Mouse (Mus musculus) liver, adult 2 months (tissue): ENCODE measurements around the gene 1700020D05Rik. TPM values are rescaled to one million over a fixed set of nuclear protein-coding genes. Genes with fewer than 3 reads are reported as not detected.

ENCODE experiments used
- DNase-seq: peaks from one replicate; pipeline ENCODE4 v3.0.0-alpha.2; 2011; ENCODE audit warnings: low read depth, low spot score; ENCODE audit errors: extremely low read depth
- H3K27ac ChIP-seq: fragments of 200-500 bp; replicated peaks from 2 replicates; pipeline ENCODE4 v1.5.1; 2012; ENCODE audit warnings: low read depth, mild to moderate bottlenecking, control low read depth, inconsistent platforms, low read length; ENCODE audit not compliant: insufficient read depth
- H3K27me3 ChIP-seq: fragments of 200-500 bp; 2 replicates; pipeline ENCODE4 v1.6.1; 2012; ENCODE audit warnings: mild to moderate bottlenecking, moderate library complexity, low read length, inconsistent platforms; ENCODE audit not compliant: control insufficient read depth, insufficient read depth
- H3K36me3 ChIP-seq: fragments of 200-500 bp; 2 replicates; pipeline ENCODE4 v1.6.1; 2012; ENCODE audit warnings: low read length, inconsistent platforms; ENCODE audit not compliant: control insufficient read depth, insufficient read depth
- H3K4me1 ChIP-seq: fragments of 200-500 bp; 2 replicates; pipeline ENCODE4 v1.6.1; 2011; ENCODE audit warnings: low read length; ENCODE audit not compliant: control insufficient read depth, insufficient read depth
- H3K4me3 ChIP-seq: fragments of 200-500 bp; 2 replicates; pipeline ENCODE4 v1.5.1; 2011; ENCODE audit warnings: low read depth, mild to moderate bottlenecking, control low read depth, low read length, moderate library complexity; ENCODE audit not compliant: insufficient read depth
- H3K79me2 ChIP-seq: fragments of 200-500 bp; 2 replicates; pipeline ENCODE4 v1.6.1; 2012; ENCODE audit warnings: inconsistent platforms, mild to moderate bottlenecking, low read length, moderate library complexity; ENCODE audit not compliant: control insufficient read depth, insufficient read depth
- H3K9ac ChIP-seq: fragments of 200-500 bp; 2 replicates; pipeline ENCODE4 v1.6.1; 2012; ENCODE audit warnings: low read depth, mild to moderate bottlenecking, control low read depth, inconsistent platforms, low read length
- CTCF ChIP-seq: fragments of 200-500 bp; IDR thresholded peaks from 2 replicates; pipeline ENCODE4 v1.5.1; 2011; ENCODE audit warnings: low read depth, low read length, control low read depth
- POLR2A ChIP-seq: fragments of 200-500 bp; IDR thresholded peaks from 2 replicates; pipeline ENCODE4 v1.6.1; 2011; ENCODE audit warnings: low read length, control low read depth; ENCODE audit not compliant: insufficient read depth; ENCODE audit errors: extremely low read depth
- WGBS: fragments of 180-500 bp; shearing (Covaris S2); methylation state at CpG from one replicate; pipeline ENCODE4 v1.1.7; 2018; 5-methylcytosine and 5-hydroxymethylcytosine counted together
- polyA plus RNA-seq: library from polyadenylated mRNA; depleted of rRNA; stranded (reverse); fragments of >200 nt; gene quantifications from 2 replicates; pipeline ENCODE4 v1.2.3, GENCODE M21; 2012
- total RNA-seq: library from RNA; depleted of rRNA; stranded (reverse); fragments of >200 nt; gene quantifications from 2 replicates; pipeline ENCODE4 v1.2.3, GENCODE M21; 2014

1700020D05Rik gene
- total and polyA plus RNA-seq, 2 experiments: 0.59 to 0.83 TPM

- 93% methylated on average over 10 of the region's 10 CpGs for WGBS
- H3K79me2 ChIP-seq: no peaks in the 10 kb centered on the region
- H3K9ac ChIP-seq: no peak overlapping the region
- H3K27ac ChIP-seq: no peak overlapping the region
- H3K27me3 ChIP-seq: no peaks in the 10 kb centered on the region
- no peak overlapping the region for H3K4me3 ChIP-seq
- H3K36me3 ChIP-seq: no peaks in the 10 kb centered on the region
- no peak for TF ChIP-seq POLR2A
- no peak for TF ChIP-seq CTCF
- DNase-seq: no peak
- no peaks in the 10 kb centered on the region for H3K4me1 ChIP-seq
These were observed 22.2 kb downstream of the 1700020D05Rik start for GRCm38 (mm10) chr19:5481398-5481797.

GRCm38 (mm10) chr19:5480016-5480415 is 23.6 kb downstream of the 1700020D05Rik start:
- H3K27me3 ChIP-seq: no peaks in the 10 kb centered on the region; the same call in 1 of the 2 replicates
- WGBS: 57% methylated on average over 10 of the region's 10 CpGs
- no peak overlapping the region for H3K9ac ChIP-seq

GRCm38 (mm10) chr19:5477668-5478300 is 25.8 kb downstream of the 1700020D05Rik start:
- 92% methylated on average over 18 of the region's 18 CpGs for WGBS
- no peak overlapping the region for H3K27ac ChIP-seq
- H3K4me1 ChIP-seq: no peaks in the 10 kb centered on the region; the same call in 1 of the 2 replicates
- no peaks in the 10 kb centered on the region for H3K79me2 ChIP-seq
- no peak for DNase-seq
- TF ChIP-seq CTCF (no peak), POLR2A (no peak)
- no peak overlapping the region for H3K9ac ChIP-seq
- no peaks in the 10 kb centered on the region for H3K36me3 ChIP-seq
- H3K4me3 ChIP-seq: no peak overlapping the region
- no peaks in the 10 kb centered on the region; the same call in none of the 2 replicates for H3K27me3 ChIP-seq

More at GRCm38 (mm10) chr19:5480016-5480415, 23.6 kb downstream of the 1700020D05Rik start:
- no peaks in the 10 kb centered on the region for H3K4me1 ChIP-seq
- no peak for TF ChIP-seq CTCF
- TF ChIP-seq POLR2A: no peak
- DNase-seq: no peak
- no peak overlapping the region for H3K27ac ChIP-seq
- H3K79me2 ChIP-seq: no peaks in the 10 kb centered on the region
- no peaks in the 10 kb centered on the region for H3K36me3 ChIP-seq
- H3K4me3 ChIP-seq: no peak overlapping the region

- WGBS: 96% methylated on average over 10 of the region's 10 CpGs
- no peak for DNase-seq
- no peaks in the 10 kb centered on the region; the same call in none of the 2 replicates for H3K27me3 ChIP-seq
- no peaks in the 10 kb centered on the region; the same call in 1 of the 2 replicates for H3K4me1 ChIP-seq
- H3K79me2 ChIP-seq: no peaks in the 10 kb centered on the region
- TF ChIP-seq POLR2A: no peak
- no peak for TF ChIP-seq CTCF
- no peaks in the 10 kb centered on the region for H3K36me3 ChIP-seq
- H3K4me3 ChIP-seq: no peak overlapping the region
- no peak overlapping the region for H3K27ac ChIP-seq
- no peak overlapping the region for H3K9ac ChIP-seq
These were observed 26.5 kb downstream of the 1700020D05Rik start for GRCm38 (mm10) chr19:5477004-5477667.

GRCm38 (mm10) chr19:5475069-5475714 is 28.4 kb downstream of the 1700020D05Rik start:
- WGBS: 49% methylated on average over 13 of the region's 13 CpGs
- Histone ChIP-seq H3K4me1 (no peaks in the 10 kb centered on the region; the same call in 1 of the 2 replicates), H3K27ac (no peak overlapping the region), H3K27me3 (no peaks in the 10 kb centered on the region; the same call in none of the 2 replicates), H3K9ac (peak overlapping the region; percentile 71), H3K36me3 (no peaks in the 10 kb centered on the region), H3K79me2 (no peaks in the 10 kb centered on the region), H3K4me3 (peak overlapping the region; percentile 58)
- TF ChIP-seq POLR2A: no peak
- no peak for TF ChIP-seq CTCF
- DNase-seq: no peak
